Mouse (Mus musculus) left cerebral cortex, postnatal 10 days (tissue): Measurements from ENCODE around the gene Grin3b. TPM values are rescaled to one million over a fixed set of nuclear protein-coding genes. Genes with fewer than 3 reads are reported as not detected.
"Not testable (repeated sequence)": the region's sequence is repeated elsewhere in the genome, so short reads cannot be mapped to it uniquely, and the experiment has no call there.

Experiments used
- DNase-seq, 2 experiments: peaks; one replicate each; pipeline ENCODE4 v3.0.0; 2021 to 2022; ENCODE audit warnings: low spot score in 2 of 2, mixed read lengths in 1 of 2; ENCODE audit errors: extremely low spot score in 1 of 2
- intact Hi-C: fragments of 180-260 bp; cut with DNase I; formaldehyde crosslinking; loops from one replicate; pipeline ENCODE4 v1.15.1; 2025
- total RNA-seq, 2 experiments: library from RNA; stranded (reverse); gene quantifications; 2 replicates each; pipeline ENCODE4 v1.2.3; 2021

The Grin3b gene
- total RNA-seq, 2 experiments from 2014 or later: 0.24 to 0.28 TPM

DNA sequence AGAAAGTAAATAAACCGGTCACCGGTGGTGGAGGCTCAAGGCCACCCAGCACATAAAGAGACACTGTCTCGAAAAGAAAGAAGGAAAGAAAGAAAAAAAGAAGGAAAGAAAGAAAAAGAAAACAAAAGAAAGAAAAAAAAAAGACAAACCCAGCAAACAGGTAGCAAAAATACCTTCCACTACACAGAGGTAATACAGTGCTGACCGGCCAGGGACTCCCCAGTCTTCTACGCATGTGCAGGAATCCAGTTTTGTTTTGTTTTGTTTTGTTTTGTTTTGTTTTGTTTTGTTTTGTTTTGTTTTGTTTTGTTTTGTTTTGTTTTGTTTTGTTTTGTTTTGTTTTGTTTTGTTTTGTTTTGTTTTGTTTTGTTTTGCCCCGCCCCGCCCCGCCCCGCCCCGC lies 11.1 kb upstream of the Grin3b start:
- intact Hi-C loops: loop anchor here (10.0 kb wide), 1 partner anchor 125 kb away; no protein-coding TSS in a partner anchor

DNA sequence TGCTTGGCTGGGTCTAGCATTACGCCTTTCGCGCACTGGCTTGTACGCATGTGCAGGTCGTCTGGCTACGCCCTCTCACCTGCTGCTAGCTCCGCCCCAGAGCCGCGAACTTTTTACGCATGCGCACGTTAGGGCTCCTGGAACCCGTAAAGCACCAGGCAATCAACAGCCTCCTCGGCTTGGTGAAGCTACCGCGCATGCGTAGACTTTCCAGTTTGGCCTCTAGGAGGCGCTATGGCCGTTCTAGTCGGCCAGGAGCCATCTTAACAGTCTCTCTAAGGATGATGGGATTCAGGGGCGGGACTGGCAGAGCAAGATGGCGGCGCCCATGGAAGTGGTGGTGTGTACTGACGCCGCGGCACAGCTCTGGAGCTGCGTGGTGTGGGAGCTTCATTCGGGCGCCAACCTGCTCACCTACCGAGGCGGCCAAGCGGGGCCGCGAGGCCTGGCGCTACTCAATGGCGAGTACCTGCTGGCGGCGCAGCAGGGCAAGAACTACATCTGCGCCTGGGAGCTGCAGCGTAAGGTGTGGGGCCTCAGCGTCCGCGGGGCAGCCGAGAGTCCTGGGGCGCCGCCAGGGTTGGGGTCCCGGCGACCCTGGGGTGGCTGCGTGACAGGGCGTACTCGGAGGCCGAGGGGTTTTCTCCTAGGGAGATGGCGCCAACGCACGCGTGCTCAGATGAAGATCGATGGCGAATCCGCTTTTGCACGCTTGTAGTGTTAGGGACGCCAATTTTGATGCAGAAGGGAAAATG lies 10.5 kb upstream of the Grin3b start, which contains the start of gene Wdr18:
TSS of gene Wdr18 (plus strand) at position 306 of the 755 bp plus-strand sequence.
- DNase-seq: peak; percentile 97 to 99
- intact Hi-C loops: loop anchor here (10.0 kb wide), 1 partner anchor 125 kb away; no protein-coding TSS in a partner anchor

More for the DNA sequence above, 11.1 kb upstream of the Grin3b start:
- DNase-seq: not testable (repeated sequence)

DNA sequence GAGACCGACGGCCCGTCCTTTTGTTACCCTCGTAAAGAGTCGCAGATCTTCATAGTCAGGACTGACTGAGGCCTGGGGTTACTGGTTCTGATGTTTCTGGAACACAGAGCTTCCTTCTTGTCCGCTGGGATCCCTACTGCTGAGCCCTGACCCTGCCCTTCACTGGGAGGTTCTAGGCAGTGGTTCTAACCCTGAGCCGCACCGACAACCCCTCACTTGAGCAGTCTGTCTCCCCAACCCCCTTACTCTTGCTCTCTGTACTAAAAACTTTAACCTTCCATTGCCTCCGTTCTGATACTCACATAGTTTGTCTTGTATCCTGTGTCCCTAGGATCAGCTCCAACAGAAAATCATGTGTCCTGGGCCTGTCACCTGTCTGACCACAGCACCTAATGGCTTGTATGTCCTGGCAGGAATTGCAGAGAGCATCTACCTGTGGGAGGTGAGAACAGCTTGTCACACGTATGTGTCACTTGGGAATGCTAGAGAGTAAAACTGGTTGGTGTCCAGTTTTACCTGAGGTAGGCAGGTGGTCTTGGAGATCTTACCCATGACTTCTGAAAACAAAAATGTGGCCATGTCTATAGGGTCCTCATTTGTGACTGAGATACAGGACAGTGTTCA lies 9.7 kb upstream of the Grin3b start:
- intact Hi-C loops: no loop called here
- DNase-seq: no peak

DNA sequence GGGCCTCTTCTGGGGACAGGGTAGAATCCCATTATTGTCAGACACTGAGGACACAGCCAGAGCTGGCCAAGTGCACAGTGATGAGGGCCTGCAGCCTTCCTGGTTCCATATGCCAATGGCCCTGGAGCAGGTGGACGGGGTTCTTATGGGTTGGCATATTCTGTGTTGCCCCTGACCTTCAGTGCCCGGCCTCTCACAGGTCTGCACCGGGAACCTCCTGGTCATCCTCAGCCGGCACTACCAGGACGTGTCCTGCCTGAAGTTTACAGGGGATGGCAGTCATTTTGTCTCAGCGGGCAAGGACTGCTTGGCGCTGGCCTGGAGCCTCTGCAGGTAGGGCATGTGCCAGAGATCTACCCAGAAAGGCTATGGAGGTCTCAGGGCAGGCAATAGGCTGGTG lies 5.8 kb upstream of the Grin3b start:
- intact Hi-C loops: no loop called here
- DNase-seq: no peak

DNA sequence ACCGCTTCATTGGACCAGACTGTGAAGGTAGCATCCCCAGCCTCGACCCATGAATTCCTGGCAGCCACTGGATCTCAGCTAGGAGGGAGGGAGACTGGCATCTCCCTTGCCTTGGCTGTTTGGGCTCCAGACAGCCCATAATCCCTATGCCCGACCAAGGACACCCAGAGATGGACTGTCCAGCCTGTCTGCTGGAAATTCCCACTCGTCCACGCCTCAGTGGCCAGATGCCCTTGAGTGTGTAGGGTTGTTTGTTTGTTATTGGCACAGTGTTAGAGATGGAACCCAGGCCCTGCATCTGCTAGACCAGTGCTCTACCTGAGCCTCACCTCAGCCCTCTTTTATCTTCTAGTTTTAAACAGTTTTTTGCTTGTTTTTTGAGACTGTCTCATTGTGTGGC lies 5.2 kb upstream of the Grin3b start:
- no peak for DNase-seq
- intact Hi-C loops: no loop called here

DNA sequence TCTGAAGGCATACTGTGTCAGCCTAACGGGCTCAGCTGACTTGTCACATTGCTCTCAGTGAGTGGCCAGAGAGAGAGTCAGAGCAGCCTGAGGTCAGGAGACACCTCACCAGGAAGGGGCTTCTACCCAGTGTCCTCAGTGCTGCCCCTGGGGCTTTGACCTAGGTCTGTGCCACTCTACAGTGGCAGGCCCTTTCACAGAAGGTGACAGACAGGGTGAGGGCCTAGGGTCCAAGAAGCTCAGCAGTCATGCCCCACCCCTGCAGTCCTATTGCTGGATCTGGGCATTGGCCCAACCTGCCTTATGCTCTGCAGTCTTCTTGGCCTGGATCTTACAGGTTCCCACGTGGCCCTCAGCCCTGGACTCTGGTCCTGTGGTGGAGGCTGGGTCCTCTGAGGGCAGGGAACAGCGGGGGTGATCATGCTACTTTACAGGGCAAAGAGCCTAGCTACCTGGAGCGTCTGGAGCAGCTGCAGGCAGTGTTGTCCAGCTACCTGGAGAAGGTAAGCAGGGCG lies 3.6 kb upstream of the Grin3b start:
- intact Hi-C loops: no loop called here
- DNase-seq: no peak

DNA sequence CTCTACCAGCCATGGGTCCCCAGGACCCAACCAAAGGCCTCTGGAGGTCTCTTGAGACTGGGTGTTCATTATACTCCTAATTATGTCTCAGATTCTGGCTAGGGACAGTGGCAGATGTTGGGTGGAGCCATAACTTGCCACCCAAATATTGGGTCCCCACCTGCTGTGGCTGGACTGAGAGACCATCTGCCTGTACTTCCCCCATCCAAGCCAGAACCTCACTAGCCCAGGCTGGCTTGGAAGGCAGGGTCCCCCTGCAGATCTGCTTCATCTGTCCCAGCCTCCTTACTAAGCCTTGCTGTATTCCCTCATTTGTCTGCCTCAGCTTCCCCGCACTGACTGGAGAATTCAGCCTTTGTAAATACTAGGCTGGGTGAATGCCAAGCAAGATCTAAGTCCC lies 2.3 kb upstream of the Grin3b start:
- no peak for DNase-seq
- intact Hi-C loops: no loop called here

DNA sequence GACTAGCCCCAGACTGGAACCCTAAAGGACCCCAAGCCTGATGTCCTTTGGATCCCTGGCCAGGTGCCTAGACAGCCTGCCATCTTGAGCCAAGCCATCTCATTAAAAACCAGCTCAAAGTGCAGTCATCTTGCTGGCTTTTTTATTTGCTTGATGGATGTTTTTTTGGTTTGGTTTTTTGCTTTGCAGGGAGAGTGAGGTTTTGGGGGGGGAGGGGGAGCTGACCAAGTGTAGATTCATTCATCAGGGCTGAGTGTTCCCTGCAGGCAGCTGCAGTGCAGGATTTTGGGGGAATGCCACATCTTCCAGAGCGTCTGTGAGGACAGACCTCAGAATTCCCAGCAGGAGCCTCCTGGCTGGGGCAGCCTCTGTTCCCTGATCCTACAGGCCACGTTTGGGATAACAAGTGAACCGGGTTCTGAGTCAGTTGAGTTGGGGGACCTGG lies 1.4 kb upstream of the Grin3b start:
- intact Hi-C loops: no loop called here
- DNase-seq: no peak

DNA sequence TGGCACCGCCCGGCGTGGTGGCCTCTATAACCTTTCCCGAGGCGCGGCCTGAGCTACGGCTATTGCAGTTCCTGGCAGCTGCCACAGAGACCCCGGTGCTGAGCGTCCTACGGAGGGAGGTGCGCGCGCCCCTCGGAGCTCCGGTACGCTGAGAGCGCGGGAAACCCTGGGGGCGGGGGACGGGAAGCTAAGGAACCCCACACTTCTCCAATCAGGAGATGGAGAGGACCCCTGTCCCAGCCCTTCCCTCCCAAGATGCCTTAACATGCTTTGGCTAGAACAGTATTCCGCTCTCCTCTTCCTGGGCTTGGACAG lies 625 bp downstream of the Grin3b start:
- intact Hi-C loops: no loop called here
- no peak for DNase-seq

DNA sequence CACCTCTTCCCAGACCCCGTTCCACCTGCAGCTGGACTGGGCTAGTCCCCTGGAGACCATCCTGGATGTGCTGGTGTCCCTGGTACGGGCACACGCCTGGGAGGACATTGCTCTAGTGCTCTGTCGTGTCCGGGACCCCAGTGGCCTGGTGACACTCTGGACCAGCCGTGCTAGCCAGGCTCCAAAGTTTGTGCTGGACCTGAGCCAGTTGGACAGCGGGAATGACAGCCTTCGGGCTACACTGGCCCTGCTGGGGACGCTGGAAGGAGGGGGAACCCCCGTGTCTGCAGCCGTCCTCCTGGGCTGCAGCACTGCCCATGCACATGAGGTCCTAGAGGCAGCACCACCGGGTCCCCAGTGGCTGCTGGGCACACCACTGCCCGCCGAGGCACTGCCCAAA lies 2.3 kb downstream of the Grin3b start:
- intact Hi-C loops: no loop called here
- peak in 1 of 2 experiments; percentile 70 for DNase-seq

DNA sequence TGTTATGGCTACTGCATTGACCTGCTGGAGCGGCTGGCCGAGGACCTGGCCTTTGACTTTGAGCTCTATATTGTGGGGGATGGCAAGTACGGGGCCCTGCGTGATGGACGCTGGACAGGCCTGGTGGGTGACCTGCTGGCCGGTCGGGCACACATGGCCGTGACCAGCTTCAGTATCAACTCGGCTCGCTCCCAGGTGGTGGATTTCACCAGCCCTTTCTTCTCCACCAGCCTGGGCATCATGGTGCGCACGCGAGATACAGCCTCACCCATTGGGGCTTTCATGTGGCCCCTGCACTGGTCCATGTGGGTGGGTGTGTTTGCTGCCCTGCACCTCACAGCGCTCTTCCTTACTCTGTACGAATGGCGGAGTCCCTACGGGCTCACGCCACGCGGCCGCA lies 3.6 kb downstream of the Grin3b start:
- intact Hi-C loops: no loop called here
- no peak for DNase-seq

DNA sequence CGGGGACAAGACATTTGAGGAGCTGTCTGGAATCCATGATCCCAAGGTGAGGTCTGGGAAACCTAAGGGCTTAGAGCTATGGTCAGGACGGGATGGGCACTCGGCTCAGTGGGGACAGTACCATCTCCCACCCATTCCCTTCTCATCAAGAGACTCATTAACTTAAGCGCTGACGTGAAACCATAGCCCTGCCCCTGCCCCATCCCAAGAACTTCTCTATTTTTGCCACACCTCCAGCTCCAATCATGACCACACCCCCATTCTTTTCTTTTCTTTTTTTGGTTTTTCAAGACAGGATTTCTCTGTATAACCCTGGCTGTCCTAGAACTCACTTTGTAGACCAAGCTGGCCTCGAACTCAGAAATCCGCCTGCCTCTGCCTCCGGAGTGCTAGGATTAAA lies 4.2 kb downstream of the Grin3b start:
- no peak for DNase-seq
- intact Hi-C loops: no loop called here

DNA sequence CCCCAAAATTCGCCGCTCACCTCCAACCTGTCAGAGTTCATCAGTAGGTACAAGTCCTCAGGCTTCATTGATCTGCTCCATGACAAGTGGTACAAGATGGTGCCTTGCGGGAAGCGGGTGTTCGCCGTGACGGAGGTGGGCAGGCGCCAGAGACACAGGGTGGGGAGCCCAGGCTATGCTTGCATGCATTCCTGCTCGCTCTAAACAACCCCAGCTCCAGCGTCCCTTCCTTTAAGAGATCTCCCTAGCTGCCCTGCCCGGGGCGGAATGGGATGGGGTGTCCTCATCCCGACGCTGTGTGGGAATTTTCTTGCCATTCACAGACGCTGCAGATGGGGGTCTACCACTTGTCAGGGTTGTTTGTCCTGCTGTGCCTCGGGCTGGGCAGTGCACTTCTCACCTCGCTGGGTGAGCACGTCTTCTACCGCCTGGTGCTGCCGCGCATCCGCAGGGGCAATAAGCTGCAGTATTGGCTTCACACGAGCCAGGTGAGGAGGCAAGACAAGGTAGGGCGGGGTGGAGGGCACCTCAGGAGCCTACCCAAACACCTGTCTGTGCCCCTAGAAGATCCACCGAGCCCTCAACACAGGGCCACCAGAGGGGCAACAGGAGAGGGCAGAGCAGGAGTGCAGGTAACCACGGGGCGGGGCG lies 5.7 kb downstream of the Grin3b start:
- intact Hi-C loops: no loop called here
- DNase-seq: no peak

DNA sequence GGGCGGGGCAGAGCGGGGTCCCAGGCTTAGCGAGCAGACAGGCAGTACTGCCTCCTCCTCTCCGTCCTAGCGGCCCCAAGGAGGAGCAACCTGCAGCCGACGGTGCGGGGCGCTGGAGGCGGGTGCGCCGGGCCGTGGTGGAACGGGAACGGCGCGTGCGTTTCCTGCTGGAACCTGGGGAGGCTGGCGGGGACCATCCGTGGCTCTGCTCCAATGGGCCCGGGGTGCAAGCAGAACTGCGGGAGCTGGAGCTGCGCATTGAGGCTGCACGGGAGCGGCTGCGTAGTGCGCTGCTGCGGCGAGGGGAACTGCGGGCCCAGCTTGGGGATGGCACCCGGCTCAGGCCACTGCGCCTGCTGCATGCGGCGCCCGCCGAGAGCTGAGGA lies 6.2 kb downstream of the Grin3b start:
- DNase-seq: peak in 1 of 2 experiments; percentile 38
- intact Hi-C loops: no loop called here

DNA sequence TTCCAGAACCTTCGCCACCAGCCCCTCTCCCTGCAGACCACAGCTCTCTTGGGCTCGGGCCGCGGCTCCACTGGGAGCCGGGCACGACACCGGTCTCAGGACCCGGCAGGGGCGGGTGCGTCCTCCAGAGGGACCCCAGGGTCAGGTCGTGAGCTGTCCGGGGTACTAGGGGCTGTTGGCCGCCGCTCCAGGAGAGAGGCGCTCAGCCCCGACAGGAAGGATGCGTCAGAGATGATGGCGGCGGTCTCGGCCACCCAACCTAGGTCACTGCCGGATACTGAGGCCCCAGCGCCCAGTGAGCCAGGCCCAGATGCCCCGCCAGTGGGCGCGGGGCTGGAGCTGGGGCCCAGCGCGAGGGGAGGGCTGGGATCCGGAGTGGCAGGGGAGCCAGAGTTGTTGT lies 6.8 kb downstream of the Grin3b start:
- intact Hi-C loops: no loop called here
- peak in 1 of 2 experiments; percentile 35 for DNase-seq

DNA sequence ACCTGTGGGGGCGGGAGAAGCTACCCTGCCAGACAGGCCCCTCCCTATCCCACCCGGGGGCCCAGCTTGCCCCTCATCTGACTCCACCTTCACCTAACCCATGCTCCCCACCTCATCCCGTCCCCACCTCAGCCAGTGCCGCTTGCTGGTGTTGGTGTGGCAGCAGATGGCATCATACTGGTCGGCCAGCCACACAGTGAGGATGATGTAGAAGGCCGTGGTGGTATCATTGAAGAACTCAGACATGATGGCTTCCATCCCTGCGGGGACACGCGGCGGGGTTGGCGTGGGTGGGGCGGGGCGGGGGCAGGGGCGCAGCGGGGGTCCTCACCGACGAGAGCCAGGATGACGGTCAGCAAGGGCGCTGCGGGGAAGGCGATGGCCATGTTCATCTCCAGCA lies 7.5 kb downstream of the Grin3b start:
- intact Hi-C loops: no loop called here
- DNase-seq: no peak

DNA sequence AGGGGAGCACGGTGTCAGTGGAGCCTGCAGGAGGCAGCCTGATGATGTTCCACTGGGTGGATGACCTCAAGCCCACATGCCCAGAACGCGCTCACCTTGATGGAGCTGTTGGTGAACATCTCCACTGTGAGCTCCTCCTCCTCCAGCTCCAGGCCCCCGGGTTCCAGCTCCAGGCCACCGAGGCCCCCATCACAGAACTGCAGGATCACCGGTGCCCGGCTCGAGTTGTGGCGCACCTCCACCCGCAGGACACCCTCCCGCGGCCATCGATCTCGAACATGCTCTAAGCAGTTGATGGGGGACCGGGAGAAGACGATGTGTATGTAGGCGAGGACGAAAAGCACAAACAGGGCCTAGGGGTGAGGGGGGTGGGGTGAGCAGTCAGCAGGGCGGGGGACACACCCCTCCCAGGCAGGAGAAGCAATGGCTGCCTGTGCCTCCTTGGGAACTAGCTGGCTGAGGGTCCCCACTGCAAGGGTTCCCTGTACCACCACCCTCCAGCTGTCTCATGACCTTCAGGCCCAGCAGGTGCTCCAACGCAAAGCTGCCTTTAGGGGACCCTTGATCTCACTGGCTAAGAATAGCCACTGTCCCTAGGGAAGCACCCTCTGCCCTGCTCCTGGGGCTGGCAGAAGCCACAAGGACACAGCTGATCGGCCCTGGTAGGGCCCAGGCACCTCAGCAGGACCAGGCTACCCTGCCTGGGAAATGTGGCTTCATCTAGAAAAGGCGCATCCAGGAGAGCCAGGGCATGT lies 9.1 kb downstream of the Grin3b start:
- DNase-seq: peak in 1 of 2 experiments; percentile 45
- intact Hi-C loops: loop anchor here (10.0 kb wide), 1 partner anchor 265 kb away; the partner anchor contains the start of gene Ndufs7

DNA sequence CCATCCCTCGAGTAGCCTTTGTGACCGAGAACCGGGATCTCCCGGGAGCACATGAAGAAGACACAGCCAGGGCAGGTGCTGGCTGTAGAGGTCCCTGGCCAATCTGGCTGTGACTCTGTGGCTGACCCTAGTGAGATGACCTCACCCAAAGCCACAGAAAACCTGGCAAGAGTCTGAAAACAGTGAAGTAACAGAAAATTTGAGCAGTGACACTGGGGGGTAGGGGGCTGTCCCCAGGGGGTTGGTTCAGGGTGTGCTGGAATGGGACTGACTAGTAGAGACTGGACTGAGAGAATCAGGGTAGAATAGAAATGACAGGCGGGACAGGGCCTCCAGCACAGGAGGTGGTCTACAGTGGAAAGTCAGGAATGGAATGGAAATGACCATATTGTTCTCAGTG lies 12.7 kb downstream of the Grin3b start:
- no peak for DNase-seq
- intact Hi-C loops: loop anchor here (10.0 kb wide), 1 partner anchor 262 kb away; the partner anchor contains the start of gene Ndufs7

DNA sequence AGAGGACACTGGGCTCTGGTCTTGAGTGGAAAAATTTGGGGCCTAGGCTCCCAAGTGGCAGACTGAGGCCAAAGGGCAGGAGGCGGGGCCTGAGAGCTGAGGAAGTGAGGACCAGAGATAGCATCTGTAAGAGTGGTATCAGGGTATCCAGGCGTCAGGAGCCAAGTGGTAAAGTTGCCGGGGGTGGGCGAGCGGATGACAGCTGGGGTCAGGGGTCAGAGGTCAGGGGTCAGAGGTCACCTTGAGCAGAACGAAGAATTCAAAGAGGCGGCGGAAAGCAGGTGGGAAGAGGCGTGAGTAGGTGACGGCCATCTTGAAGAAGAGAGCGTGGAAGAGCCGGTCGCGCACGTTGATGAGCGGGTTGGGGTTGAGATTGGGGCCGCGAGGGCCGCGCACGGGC lies 13.2 kb downstream of the Grin3b start:
- intact Hi-C loops: loop anchor here (10.0 kb wide), 1 partner anchor 261 kb away; the partner anchor contains the start of gene Ndufs7
- DNase-seq: peak; percentile 72 to 86
